ENCODE assay signal across 8 mouse cellular contexts in the genomic region with DNA sequence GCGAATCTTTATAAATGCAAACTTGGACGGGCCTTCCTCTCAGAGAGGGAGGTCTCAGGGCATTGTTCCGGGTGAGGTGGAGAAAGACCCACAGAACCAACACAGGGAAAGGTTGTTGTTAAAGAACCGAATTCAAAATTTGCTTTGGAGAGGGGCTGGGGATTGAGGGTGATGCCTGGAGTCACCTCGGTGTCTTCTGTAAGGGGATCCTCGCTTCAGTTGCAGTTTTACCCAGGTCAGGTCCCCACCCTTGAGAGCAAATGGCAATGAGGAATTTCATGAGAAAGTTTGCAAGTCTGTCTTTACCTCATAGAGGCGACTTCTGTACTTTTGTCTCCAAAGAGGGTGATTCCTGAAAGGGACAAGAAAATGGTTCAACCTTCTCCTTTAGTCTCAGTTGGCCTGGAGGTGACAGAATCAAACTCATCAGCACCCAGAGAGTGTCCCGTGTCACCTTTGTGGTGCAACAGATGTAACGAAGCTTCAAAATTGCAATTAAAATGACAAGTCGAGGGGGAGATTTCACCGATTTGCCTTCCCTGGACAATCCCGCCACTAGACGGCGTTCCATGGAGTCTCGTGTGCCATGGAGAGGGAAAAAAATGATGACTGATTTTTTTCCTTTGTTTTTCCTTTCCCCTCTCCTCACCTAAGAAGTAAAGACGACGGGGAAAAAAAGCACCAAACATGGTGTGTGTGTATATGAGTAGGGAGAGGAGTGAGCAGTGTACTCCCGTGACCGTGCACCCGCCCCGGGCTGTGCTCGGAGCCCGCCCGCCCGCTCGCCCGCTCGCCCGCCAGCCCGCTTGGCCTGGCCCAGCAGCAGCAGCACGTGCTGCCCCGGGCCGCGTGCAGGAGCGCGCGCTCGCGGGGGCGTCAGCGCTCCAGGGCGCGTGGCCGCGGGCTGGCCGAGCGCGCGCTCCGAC. TPM values are rescaled to one million over a fixed set of nuclear protein-coding genes. Genes with fewer than 3 reads are reported as not detected.
DNase-seq lines count a peak whose midpoint lies in the region; ATAC-seq lines count a peak whose summit lies in the region.

No protein-coding gene starts in this region.

- peaks cover 22% of the 10 kb centered on the region for H3K4me1 ChIP-seq in embryonic facial prominence, embryonic 10.5 days
- peaks cover 14% of the 10 kb centered on the region; the same call in 1 of the 2 replicates for H3K4me1 ChIP-seq in hindbrain, embryonic 14.5 days (replicated peaks; ENCODE audit: control insufficient read depth, insufficient read depth, low read length)
- H3K4me1 ChIP-seq in liver, embryonic 13.5 days (replicated peaks): peaks cover 23% of the 10 kb centered on the region

- peak overlapping the region; percentile 51 for H3K4me3 ChIP-seq in embryonic facial prominence, embryonic 10.5 days
- peak overlapping the region; percentile 43 for H3K4me3 ChIP-seq in hindbrain, embryonic 14.5 days (replicated peaks; ENCODE audit: low read length)
- H3K4me3 ChIP-seq in liver, embryonic 13.5 days (replicated peaks): peak overlapping the region; percentile 36

- peak overlapping the region; percentile 88 for H3K27ac ChIP-seq in embryonic facial prominence, embryonic 10.5 days (replicated peaks)
- 0 out of 2 replicates have a peak overlapping the region, but pooled peaks have one; percentile 84 for H3K27ac ChIP-seq in hindbrain, embryonic 14.5 days
- H3K27ac ChIP-seq in liver, embryonic 13.5 days: no peak overlapping the region

- H3K4me2 ChIP-seq in hindbrain, embryonic 14.5 days (replicated peaks): peak overlapping the region; percentile 77
- H3K4me2 ChIP-seq in liver, embryonic 13.5 days: peak overlapping the region; percentile 63

- WGBS in embryonic facial prominence, embryonic 10.5 days: 2% methylated on average over 50 of the region's 50 CpGs
- 1% methylated on average over 48 of the region's 50 CpGs for WGBS in hindbrain, embryonic 14.5 days
- WGBS in liver, embryonic 13.5 days (ENCODE audit: insufficient replicate concordance): 4% methylated on average over 50 of the region's 50 CpGs

- peak; percentile 28 to 41 for DNase-seq in gastrocnemius, postnatal 4 days (ENCODE audit: low spot score in 2 of 2)
- no peak for DNase-seq in gastrocnemius, postnatal 25 days
- peak; percentile 23 for DNase-seq in ES-CJ7 (ENCODE audit: low read depth, low spot score)
- DNase-seq in embryonic facial prominence, embryonic 10.5 days (ENCODE audit: low spot score): peak; percentile 75
- DNase-seq in hindbrain, embryonic 14.5 days (ENCODE audit: low spot score): peak; percentile 77
- no peak for DNase-seq in liver, embryonic 13.5 days
- peak; percentile 37 for DNase-seq in right cerebral cortex, postnatal 14 days
- DNase-seq in urinary bladder, postnatal 10 days (ENCODE audit: low spot score): no peak

- no peaks in the 10 kb centered on the region for H3K9me3 ChIP-seq in embryonic facial prominence, embryonic 10.5 days
- H3K9me3 ChIP-seq in hindbrain, embryonic 14.5 days (ENCODE audit: control insufficient read depth, low read length): 0 out of 2 replicates have a peak, but pooled peaks cover 7% of the 10 kb centered on the region
- no peaks in the 10 kb centered on the region for H3K9me3 ChIP-seq in liver, embryonic 13.5 days (replicated peaks)

- H3K27me3 ChIP-seq in embryonic facial prominence, embryonic 10.5 days (replicated peaks; ENCODE audit: low read depth, poor library complexity, severe bottlenecking): peaks cover 98% of the 10 kb centered on the region
- H3K27me3 ChIP-seq in hindbrain, embryonic 14.5 days (ENCODE audit: control insufficient read depth, insufficient read depth, low read length): peaks cover 58% of the 10 kb centered on the region
- peaks cover 88% of the 10 kb centered on the region for H3K27me3 ChIP-seq in liver, embryonic 13.5 days

- peak overlapping the region; percentile 73 for H3K9ac ChIP-seq in hindbrain, embryonic 14.5 days
- H3K9ac ChIP-seq in liver, embryonic 13.5 days: no peak overlapping the region

- ATAC-seq in hindbrain, embryonic 14.5 days (ENCODE audit: low FRiP score): peak; percentile 84
- no peak for ATAC-seq in liver, embryonic 13.5 days (ENCODE audit: low read depth)

- no peaks in the 10 kb centered on the region for H3K36me3 ChIP-seq in embryonic facial prominence, embryonic 10.5 days (replicated peaks)
- H3K36me3 ChIP-seq in hindbrain, embryonic 14.5 days (replicated peaks; ENCODE audit: control insufficient read depth, insufficient read depth): no peaks in the 10 kb centered on the region
- no peaks in the 10 kb centered on the region for H3K36me3 ChIP-seq in liver, embryonic 13.5 days

RNA-seq across cellular contexts. Expression of a gene that starts 12.1 kb away (rescaled TPM):
- under 1 TPM; 0.36 to 0.49 TPM for total RNA-seq in gastrocnemius, postnatal 4 days (2021)
- not detected for total RNA-seq in gastrocnemius, postnatal 25 days (2021)
- polyA plus RNA-seq in embryonic facial prominence, embryonic 10.5 days (2016; fragmentation: Nextera tagmentation; extraction: Ambion mirVana): 0.13 and 0.30 TPM in 2 replicates
- polyA plus RNA-seq in hindbrain, embryonic 14.5 days (2014; fragmentation: Nextera tagmentation; extraction: Ambion mirVana): 0.24 and 0.56 TPM in 2 replicates
- polyA plus RNA-seq in liver, embryonic 13.5 days (2015; fragmentation: Nextera tagmentation; extraction: Ambion mirVana): not detected in 2 replicates

Comparison
In these comparisons a context has a peak if more than half of its experiments do, and no peak if none do; other contexts are left out.
1. DNase-seq: peak in gastrocnemius, postnatal 4 days (2 of 2), ES-CJ7 (single experiment), embryonic facial prominence, embryonic 10.5 days (single experiment), hindbrain, embryonic 14.5 days (single experiment) and right cerebral cortex, postnatal 14 days (single experiment); none in gastrocnemius, postnatal 25 days (single experiment), liver, embryonic 13.5 days (single experiment) and urinary bladder, postnatal 10 days (single experiment).
2. Peak in every context shown above with its lines, with median percentiles within 50 percentile points of each other: H3K4me3 ChIP-seq.